Mouse (Mus musculus) liver, embryonic 12.5 days (tissue): ENCODE measurements around the gene Asb6. TPM values are rescaled to one million over a fixed set of nuclear protein-coding genes. Genes with fewer than 3 reads are reported as not detected.

ENCODE experiments used
- ATAC-seq: fragments of 200-750 bp; cut with Nextera tagmentation; 2 replicates; pipeline ENCODE4 v1.8.0; 2017; ENCODE audit warnings: moderate number of reproducible peaks, mild to moderate bottlenecking, moderate library complexity
- H3K27ac ChIP-seq: fragments of 300-500 bp; sonication (generic); 2 replicates; pipeline ENCODE4 v1.5.1; 2016; ENCODE audit warnings: mild to moderate bottlenecking
- H3K27me3 ChIP-seq: fragments of 300-500 bp; sonication (generic); replicated peaks from 2 replicates; pipeline ENCODE4 v1.6.1; 2016; ENCODE audit warnings: mild to moderate bottlenecking, moderate library complexity
- H3K36me3 ChIP-seq: fragments of 300-500 bp; sonication (generic); 2 replicates; pipeline ENCODE4 v1.6.1; 2016; ENCODE audit warnings: mild to moderate bottlenecking, moderate library complexity
- H3K4me1 ChIP-seq: fragments of 300-500 bp; sonication (generic); 2 replicates; pipeline ENCODE4 v1.6.1; 2016
- H3K4me2 ChIP-seq: fragments of 300-500 bp; sonication (generic); 2 replicates; pipeline ENCODE4 v1.6.1; 2016; ENCODE audit warnings: mild to moderate bottlenecking, moderate library complexity
- H3K4me3 ChIP-seq: fragments of 300-500 bp; sonication (generic); 2 replicates; pipeline ENCODE4 v1.5.1; 2016; ENCODE audit warnings: mild to moderate bottlenecking, moderate library complexity
- H3K9ac ChIP-seq: fragments of 300-500 bp; sonication (generic); 2 replicates; pipeline ENCODE4 v1.6.1; 2016; ENCODE audit warnings: mild to moderate bottlenecking, moderate library complexity
- H3K9me3 ChIP-seq: fragments of 300-500 bp; sonication (generic); replicated peaks from 2 replicates; pipeline ENCODE4 v1.6.1; 2016; ENCODE audit warnings: mild to moderate bottlenecking, moderate library complexity
- WGBS: fragments of 180-500 bp; shearing (Covaris S2); methylation state at CpG from one replicate; pipeline ENCODE4 v1.1.7; 2016; ENCODE audit not compliant: insufficient replicate concordance; 5-methylcytosine and 5-hydroxymethylcytosine counted together
- polyA plus RNA-seq: library from polyadenylated mRNA; unstranded; fragments of >200 nt; fragmentation: Nextera tagmentation; extraction: Ambion mirVana; gene quantifications from 2 replicates; pipeline ENCODE4 v1.2.1, GENCODE M21; 2016

Gene Asb6
- polyA plus RNA-seq, 1 experiment from 2014 or later, result 41.7 TPM

DNA sequence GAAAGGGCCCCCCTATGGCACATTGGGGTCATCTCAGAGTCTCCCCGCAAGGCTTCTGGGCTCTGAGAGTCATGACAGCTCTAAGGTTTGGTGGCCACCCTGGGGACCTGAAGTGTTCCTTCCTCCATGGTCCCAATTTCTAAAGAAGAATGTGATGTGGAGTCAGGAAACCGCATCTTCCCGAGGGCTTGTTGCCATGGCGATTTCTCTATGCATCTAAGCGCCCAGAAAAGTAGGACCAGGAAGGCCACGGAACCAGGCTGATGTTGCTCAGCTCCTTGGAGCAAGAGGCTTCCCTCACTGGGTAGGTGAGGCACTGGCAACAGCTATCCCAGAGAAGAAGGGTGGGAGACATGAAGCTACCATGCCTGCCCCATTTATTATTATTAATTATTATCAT is 26.9 kb upstream of the Asb6 start:
- H3K4me1 ChIP-seq, result 0 out of 2 replicates have a peak, but pooled peaks cover 3% of the 10 kb centered on the region
- 62% methylated on average over 6 of the region's 6 CpGs for WGBS

DNA sequence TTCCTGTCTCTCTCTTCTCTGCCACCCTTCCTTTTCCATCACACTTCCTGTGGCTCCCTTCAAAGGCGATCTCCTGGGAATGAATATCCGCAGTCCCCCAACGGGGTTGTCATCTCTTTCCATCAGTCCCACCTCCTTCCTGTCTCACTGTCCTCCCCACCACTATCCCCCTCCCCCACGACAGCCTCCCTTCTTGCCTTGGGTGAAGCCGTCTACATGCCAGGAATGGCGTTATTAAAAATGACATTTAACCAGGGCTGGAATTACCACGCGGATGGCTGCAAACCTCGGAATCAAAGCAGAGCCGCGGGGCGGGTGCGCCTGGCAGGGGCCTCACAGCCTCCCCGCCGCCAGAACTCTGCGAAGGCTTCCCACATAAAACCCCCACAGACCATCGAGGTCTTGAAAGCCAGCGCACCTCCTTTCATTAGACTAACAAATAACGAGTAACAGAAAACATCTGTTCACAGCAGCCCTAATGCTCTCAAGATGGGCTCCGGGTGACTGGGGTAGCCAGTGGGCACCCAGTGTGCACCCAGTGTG is 22.7 kb upstream of the Asb6 start:
- Histone ChIP-seq H3K9me3 (no peaks in the 10 kb centered on the region), H3K4me3 (no peak overlapping the region), H3K27ac (no peak overlapping the region), H3K36me3 (no peaks in the 10 kb centered on the region), H3K27me3 (peaks cover 75% of the 10 kb centered on the region), H3K4me1 (0 out of 2 replicates have a peak, but pooled peaks cover 3% of the 10 kb centered on the region), H3K4me2 (no peak overlapping the region), H3K9ac (no peak overlapping the region)
- WGBS, result 32% methylated on average over 20 of the region's 20 CpGs
- ATAC-seq, result no peak

More for the DNA sequence above, 26.9 kb upstream of the Asb6 start:
- no peak for ATAC-seq
- Histone ChIP-seq H3K9me3 (no peaks in the 10 kb centered on the region), H3K27me3 (peaks cover 58% of the 10 kb centered on the region), H3K9ac (no peak overlapping the region), H3K36me3 (no peaks in the 10 kb centered on the region), H3K4me3 (no peak overlapping the region), H3K27ac (no peak overlapping the region), H3K4me2 (no peak overlapping the region)

DNA sequence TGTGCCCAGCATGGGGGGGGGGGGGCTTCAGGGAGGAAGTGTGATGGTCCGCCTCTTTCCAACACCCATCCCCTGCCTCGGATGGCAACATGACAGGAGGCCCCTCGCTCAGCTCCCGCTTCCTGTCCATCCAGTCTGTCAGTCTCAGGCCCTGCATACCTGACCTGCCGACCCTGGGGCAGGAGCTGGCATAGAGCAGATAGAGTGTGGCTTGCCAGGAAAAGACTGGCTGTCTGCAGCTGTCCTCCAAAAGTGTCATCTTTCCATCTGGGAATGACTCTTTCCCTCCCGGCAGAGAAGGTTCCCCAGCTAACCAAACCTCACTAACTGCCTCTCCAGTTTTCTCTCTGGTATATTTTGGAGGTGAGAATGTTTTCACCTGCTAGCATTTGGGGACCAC is 20.4 kb upstream of the Asb6 start:
- Histone ChIP-seq H3K9me3 (no peaks in the 10 kb centered on the region), H3K36me3 (no peaks in the 10 kb centered on the region), H3K4me2 (no peak overlapping the region), H3K4me1 (peaks cover 12% of the 10 kb centered on the region), H3K27me3 (peaks cover 81% of the 10 kb centered on the region), H3K4me3 (no peak overlapping the region), H3K27ac (no peak overlapping the region), H3K9ac (no peak overlapping the region)
- 31% methylated on average over 6 of the region's 6 CpGs for WGBS
- no peak for ATAC-seq

DNA sequence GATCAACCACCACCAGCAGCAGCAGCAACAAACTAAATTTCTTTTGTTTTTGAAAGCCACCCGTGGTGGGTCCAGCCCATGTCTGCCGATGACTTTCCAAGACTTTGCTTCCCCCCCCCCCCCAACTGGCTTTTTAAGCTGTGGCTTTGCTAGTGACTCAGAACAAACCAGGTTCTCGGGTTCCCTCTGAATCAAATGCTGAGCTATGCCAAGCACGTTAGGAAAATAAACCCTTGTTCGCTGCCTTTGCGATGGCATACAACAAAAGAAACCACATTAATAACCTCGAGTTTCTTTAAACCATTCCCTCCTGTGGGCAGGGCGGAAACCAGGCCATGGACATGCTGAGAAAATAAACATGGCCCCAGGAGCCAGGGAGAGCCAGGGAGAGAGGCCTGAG is 18.1 kb upstream of the Asb6 start:
- no peaks in the 10 kb centered on the region for H3K9me3 ChIP-seq
- H3K4me3 ChIP-seq, result no peak overlapping the region
- H3K36me3 ChIP-seq, result no peaks in the 10 kb centered on the region
- no peak for ATAC-seq
- H3K4me2 ChIP-seq, result no peak overlapping the region
- H3K9ac ChIP-seq, result no peak overlapping the region
- H3K27me3 ChIP-seq, result peaks cover 93% of the 10 kb centered on the region
- H3K27ac ChIP-seq, result no peak overlapping the region
- H3K4me1 ChIP-seq, result peaks cover 11% of the 10 kb centered on the region
- 61% methylated on average over 8 of the region's 8 CpGs for WGBS

DNA sequence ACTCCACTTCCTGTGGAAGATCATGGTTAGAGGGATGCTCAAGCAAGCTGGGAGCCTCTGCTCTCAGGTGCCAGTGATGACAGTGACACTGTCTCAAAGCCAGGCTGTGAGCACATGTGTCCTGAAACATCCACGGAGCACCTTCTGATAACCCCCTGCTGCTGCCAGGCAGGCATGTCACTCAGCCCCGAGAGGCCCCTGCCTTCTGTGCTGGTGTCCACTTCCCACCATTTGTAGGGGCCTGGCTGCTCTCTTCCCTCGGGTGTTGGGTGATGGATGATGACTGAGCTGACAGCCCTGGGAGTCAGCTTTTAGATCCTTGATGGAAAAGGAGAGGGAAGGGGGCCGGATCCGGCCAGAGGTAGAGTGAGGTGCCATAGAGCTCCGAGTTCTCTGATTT is 16.6 kb upstream of the Asb6 start:
- H3K36me3 ChIP-seq, result no peaks in the 10 kb centered on the region
- H3K9ac ChIP-seq, result no peak overlapping the region
- no peak overlapping the region for H3K27ac ChIP-seq
- H3K4me2 ChIP-seq, result no peak overlapping the region
- 36% methylated on average over 6 of the region's 6 CpGs for WGBS
- H3K27me3 ChIP-seq, result peaks cover 93% of the 10 kb centered on the region
- peaks cover 9% of the 10 kb centered on the region for H3K4me1 ChIP-seq
- no peak; the same call in 1 of the 2 replicates for ATAC-seq
- H3K9me3 ChIP-seq, result no peaks in the 10 kb centered on the region
- no peak overlapping the region for H3K4me3 ChIP-seq

DNA sequence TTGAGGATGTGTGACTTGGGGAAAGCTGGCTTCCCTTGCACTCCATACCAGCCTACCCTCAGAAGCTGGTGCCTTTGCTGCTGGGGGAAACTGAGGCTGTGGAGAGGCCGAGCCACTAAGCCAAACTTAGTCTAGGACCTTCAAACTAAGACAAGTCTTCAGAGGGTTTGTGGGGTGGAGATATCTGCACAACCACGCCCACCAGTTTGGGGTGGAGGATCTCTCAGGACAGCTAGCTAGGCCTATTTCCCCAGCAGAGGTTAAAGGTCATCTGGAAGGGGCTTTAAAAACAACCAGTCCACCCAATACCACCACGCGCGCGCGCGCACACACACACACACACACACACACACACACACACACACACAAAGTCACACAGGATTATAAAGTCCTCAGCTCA is 16.1 kb upstream of the Asb6 start:
- no peak for ATAC-seq
- no peaks in the 10 kb centered on the region for H3K9me3 ChIP-seq
- H3K36me3 ChIP-seq, result no peaks in the 10 kb centered on the region
- 77% methylated on average over 8 of the region's 8 CpGs for WGBS
- no peak overlapping the region for H3K9ac ChIP-seq
- H3K4me3 ChIP-seq, result no peak overlapping the region
- peaks cover 93% of the 10 kb centered on the region for H3K27me3 ChIP-seq
- H3K27ac ChIP-seq, result no peak overlapping the region
- peaks cover 9% of the 10 kb centered on the region for H3K4me1 ChIP-seq
- peak overlapping the region; percentile 62 for H3K4me2 ChIP-seq

DNA sequence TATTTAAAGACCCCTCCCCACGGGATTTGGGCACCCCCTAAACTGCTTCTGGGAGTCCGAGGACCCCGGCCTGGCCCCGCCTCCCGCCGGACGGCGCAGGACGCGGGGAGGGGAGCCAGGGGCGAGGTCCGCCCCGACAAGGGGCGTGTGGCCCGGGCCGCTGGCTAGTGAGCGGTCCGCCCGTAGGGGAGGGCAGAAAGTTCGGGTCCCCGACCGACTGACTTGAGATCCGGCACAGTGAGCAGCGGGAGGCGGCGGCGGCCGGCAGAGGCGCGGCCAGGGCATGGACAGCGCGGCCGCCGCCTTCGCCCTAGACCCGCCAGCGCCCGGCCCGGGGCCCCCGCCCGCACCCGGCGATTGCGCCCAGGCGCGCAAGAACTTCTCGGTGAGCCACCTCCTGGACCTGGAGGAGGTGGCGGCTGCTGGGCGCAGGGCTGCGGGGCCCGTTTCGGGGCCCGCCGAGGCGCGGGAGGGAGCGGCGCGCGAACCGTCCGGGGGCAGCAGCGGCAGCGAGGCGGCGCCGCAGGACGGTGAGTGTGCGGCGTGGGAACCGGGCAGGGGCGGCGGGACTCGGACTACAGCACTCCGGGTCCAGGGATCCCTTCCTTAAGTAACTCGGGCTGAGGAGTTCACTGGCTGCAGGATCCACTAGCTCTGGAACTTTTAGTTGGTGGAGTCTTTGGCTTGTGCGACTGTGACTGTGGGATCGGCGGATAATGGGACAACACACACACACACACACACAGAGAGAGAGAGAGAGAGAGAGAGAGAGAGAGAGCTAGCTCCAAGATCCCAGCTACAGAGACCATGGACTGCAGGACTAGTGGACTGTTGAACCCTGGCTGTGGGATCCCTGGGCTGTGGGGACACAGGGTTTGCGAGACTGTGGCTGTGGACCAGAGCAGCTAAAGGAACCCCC is 15.3 kb upstream of the Asb6 start:
- WGBS, result 4% methylated on average over 80 of the region's 80 CpGs
- Histone ChIP-seq H3K4me1 (peaks cover 9% of the 10 kb centered on the region), H3K4me3 (peak overlapping the region; percentile 53), H3K9ac (peak overlapping the region; percentile 37; the same call in 1 of the 2 replicates), H3K4me2 (peak overlapping the region; percentile 62), H3K9me3 (no peaks in the 10 kb centered on the region), H3K27ac (no peak overlapping the region), H3K27me3 (peaks cover 86% of the 10 kb centered on the region), H3K36me3 (no peaks in the 10 kb centered on the region)
- ATAC-seq, result no peak

DNA sequence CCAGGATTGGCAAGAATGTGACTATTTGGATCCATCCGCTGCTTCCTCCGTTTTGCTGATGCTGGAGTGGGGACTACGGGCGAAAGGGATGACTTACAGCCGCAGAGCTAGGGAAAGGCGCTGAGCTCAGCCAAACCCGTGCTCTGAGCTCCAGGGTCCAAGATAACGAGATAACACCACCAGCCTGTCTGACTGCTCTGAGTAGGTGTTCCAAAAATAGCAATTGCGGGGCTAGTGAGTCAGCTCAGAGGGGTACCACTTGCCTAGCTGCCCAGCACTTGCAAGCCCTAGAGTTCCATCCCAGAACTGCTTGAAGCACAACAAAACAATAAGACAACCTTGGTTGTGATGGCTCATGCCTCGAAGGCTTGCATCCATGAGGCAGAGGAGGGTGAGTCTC is 12.5 kb upstream of the Asb6 start:
- Histone ChIP-seq H3K4me3 (no peak overlapping the region), H3K36me3 (no peaks in the 10 kb centered on the region), H3K27ac (no peak overlapping the region), H3K9ac (no peak overlapping the region), H3K27me3 (peaks cover 84% of the 10 kb centered on the region), H3K9me3 (no peaks in the 10 kb centered on the region), H3K4me1 (peaks cover 9% of the 10 kb centered on the region), H3K4me2 (no peak overlapping the region)
- no peak for ATAC-seq
- 25% methylated on average over 10 of the region's 10 CpGs for WGBS

DNA sequence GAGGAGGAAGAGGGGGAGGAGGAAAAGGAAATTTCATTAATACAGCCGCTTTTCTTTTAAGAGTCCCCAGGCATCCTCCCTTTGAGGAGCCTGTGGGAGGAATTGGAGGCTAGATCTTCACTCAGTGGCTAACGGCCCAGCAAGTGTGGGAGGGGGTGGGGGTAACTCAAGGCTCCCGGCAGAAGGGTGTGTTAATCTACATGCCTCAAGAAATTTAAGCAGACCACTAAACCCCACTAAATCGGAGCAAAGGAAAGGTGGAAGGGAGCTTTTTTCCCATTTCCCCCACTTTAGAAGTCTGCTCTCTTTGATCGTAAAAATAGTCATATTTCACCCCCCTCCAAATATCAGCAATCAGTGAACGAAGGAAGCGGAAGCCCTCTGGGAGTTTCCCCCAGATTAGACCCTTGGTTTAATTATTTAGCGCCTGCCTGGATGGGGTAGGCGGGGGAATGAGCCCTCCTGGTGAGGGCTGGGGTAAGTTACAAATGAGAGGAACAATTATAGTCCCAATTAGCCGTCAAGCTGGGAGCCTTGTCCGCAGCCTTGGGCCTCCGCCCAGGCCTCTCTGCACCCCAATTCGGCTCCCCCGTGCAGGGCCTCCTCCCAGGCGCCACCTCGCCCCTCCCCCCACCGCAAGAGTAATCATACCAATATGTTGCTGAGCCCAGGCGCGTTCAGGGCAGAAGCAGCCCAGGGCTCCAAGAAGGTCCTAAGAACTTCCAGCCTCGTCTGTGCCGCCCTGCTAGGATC is 6.3 kb upstream of the Asb6 start:
- ATAC-seq, result peak; percentile 55; the same call in 1 of the 2 replicates
- no peak overlapping the region for H3K27ac ChIP-seq
- peak overlapping the region; percentile 42 for H3K4me2 ChIP-seq

DNA sequence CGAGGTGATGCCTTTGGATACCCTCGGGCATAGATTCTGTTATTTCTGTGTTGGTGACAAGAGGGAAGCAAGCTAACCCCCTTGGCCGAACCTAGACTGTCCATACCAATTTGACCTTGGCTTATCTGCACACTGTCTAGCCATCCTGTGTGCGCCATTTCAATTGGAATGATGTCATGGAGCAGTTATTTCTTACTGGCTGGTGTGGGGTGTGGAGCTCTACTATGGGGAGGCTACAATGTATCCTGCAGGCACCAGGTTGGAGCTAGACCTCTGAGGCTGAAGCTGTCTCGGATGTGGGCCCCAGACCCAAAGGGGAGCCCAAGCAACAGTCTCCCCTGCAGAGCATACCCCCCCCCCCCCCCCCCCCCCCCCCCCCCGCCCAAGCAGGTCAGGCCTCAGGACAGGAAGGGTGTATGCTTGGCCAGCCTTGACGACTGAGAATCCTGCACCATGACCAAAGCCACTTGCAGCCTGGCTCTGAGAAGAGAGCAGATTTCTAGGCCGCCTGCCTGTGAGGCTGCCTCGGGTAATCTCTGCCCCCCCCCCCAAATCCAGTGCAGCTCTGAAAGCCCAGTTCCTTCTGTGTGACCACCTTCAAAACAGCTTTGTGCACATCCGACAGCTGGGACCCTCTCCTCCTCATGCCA is 4.4 kb upstream of the Asb6 start, which contains the start of gene Prrx2:
Gene Prrx2 (plus strand): TSS at position 600 of the 650 bp plus-strand sequence.
- no peaks in the 10 kb centered on the region for H3K36me3 ChIP-seq
- WGBS, result 54% methylated on average over 9 of the region's 10 CpGs

More for the DNA sequence above, 6.3 kb upstream of the Asb6 start:
- Histone ChIP-seq H3K4me3 (no peak overlapping the region), H3K9ac (peak overlapping the region; percentile 36; the same call in 1 of the 2 replicates), H3K9me3 (no peaks in the 10 kb centered on the region), H3K27me3 (peaks cover 56% of the 10 kb centered on the region), H3K4me1 (peaks cover 17% of the 10 kb centered on the region), H3K36me3 (no peaks in the 10 kb centered on the region)
- 25% methylated on average over 21 of the region's 21 CpGs for WGBS

DNA sequence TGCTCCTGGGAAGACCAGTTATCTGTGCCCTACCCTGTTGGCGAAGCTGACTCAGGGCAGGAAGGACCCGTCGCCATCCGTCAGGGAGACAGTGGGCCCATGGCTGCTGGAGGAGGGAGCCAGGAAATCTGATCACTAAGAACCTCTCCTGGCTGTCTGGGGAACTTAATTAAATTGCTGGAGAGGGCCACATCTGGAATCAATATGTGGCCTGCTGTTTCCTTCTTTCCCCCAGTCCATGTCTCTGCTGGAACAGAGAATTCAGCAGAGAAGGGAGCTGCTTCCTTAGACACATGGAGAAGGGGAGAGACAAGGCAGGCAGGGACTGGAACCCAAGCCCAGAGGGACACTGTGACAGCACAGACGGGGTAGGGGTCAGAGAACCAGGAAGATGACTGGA is 3.5 kb upstream of the Asb6 start:
- Histone ChIP-seq H3K9me3 (no peaks in the 10 kb centered on the region), H3K9ac (no peak overlapping the region), H3K27ac (no peak overlapping the region), H3K27me3 (peaks cover 42% of the 10 kb centered on the region), H3K36me3 (no peaks in the 10 kb centered on the region), H3K4me1 (peaks cover 24% of the 10 kb centered on the region), H3K4me2 (no peak overlapping the region), H3K4me3 (no peak overlapping the region)
- ATAC-seq, result no peak
- WGBS, result 43% methylated on average over 5 of the region's 5 CpGs

More for the DNA sequence above, 4.4 kb upstream of the Asb6 start, which contains the start of gene Prrx2:
- Histone ChIP-seq H3K4me2 (no peak within 1 kb of the TSS), H3K4me3 (no peak within 1 kb of the TSS), H3K4me1 (peaks cover 17% of the 10 kb centered on the region), H3K27ac (no peak within 1 kb of the TSS), H3K9ac (no peak within 1 kb of the TSS), H3K27me3 (peaks cover 44% of the 10 kb centered on the region), H3K9me3 (no peaks in the 10 kb centered on the region)
- ATAC-seq, result no peak
